Mouse (Mus musculus) cerebellum, adult 18-20 months (tissue): ENCODE data around the gene Hltf.
"Not testable (repeated sequence)": the region's sequence is repeated elsewhere in the genome, so short reads cannot be mapped to it uniquely, and the experiment has no call there.

Experiments
- DNase-seq, 2 experiments: peaks; one replicate each; pipeline ENCODE4 v3.0.0; 2021

Gene Hltf

DNA sequence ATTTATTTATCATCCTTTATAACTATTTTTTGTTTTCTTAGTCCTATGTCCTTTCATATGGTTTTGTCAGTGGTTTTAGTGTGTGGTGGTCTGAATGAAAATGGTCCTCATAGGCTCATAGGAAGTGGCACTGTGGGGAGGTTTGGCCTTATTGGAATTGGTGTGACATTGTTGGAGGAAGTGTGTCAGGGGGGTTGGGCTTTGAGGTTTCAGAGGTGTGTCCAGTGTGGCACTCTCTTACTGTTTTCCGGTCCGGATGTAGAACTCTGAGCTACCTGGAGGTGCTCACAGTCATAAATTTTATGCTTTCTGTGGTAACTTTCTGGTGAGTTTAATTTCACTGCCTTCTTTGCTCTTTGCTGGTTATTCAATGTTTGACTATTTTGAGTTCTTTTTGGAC lies 47.2 kb downstream of the Hltf start:
- no peak for DNase-seq

DNA sequence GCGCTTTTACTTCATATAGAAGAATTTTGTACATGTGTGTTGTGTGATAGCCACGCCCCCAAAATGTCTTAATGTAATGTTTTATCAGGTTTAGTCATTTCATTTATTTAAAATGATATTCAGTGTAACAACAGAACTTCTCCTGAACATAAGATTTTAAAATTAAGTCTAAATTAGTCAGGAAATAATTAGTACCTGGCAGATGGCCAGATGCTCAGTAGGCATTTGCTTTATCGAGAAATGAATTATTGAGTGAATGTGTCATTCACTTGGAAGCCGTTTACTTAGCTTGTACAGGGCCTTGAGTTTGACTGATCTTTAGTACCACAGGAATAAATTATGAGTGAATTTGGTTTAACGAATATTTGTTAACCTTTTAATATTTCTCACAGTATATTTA lies 51.3 kb downstream of the Hltf start:
- DNase-seq: no peak

DNA sequence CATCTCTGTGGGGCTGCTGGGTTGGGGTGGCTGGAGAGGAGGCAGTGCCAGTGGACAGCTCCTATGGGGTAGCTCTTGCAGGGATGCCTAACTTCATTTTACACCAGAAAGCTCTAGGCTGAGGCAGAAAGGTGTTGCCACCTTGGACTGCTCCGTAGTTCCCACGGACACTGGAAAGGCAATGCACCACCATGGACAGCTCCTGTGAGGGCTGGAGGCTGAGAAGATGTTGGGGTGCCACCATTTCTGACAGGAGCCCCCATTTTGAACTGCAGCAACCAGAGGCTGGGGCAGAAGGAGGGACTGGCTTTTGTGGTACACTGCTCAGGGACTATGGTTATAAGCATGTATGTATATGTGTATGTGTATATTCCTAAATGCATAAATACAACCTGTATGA lies 54.3 kb downstream of the Hltf start:
- no peak for DNase-seq

DNA sequence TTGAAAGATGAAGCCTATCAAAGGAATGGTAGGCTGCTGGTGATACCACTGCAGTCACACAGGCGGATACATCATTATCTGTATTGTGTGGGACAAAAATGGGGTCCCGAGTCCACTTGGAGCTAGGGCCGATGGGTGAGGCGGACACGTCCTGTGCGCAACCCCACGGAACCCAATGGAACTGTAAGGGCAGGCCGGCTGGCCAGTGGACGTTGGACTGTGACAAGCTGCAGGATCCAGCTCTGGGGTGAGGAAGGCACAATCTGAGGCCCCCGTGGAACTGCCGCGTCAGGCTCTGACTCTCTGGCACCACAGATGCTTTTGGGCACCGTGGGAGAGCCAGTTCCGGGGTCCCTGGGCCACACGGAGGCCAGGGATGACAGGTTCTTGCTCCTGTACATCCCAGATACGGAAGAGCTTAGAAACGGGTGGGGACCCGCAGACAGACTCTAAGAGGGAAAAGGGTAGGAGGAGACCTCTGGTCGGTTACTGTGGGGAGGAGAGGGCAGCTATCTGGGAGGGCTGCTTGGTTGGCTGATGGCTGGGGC lies 61.5 kb downstream of the Hltf start:
- DNase-seq: no peak

DNA sequence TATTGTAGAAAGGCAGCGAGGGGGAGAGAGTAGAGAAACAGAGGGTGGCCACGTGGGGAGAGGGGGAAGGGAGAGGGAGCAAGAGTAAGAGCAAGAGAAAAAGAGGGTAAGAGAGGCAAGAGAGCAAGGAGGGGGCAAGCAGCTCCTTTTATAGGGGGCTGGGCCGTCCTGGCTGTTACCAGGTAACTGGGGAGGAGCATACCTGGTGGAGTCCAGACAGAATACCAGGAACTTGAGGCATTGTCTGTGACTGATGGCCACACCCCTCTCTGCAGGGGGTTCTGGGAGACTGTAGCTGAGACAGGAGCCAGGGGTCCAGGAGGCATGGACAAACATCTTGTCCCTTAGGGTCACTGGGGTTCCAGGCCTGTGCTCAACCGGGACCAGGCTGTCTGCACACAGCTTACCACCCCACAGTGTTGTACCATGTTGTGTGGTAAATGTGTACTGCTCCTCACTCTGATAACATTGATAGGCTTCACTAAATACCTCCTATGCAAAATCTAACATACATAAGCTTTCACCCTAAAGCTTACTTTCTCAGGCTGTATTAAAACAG lies 62.2 kb downstream of the Hltf start:
- DNase-seq: no peak

DNA sequence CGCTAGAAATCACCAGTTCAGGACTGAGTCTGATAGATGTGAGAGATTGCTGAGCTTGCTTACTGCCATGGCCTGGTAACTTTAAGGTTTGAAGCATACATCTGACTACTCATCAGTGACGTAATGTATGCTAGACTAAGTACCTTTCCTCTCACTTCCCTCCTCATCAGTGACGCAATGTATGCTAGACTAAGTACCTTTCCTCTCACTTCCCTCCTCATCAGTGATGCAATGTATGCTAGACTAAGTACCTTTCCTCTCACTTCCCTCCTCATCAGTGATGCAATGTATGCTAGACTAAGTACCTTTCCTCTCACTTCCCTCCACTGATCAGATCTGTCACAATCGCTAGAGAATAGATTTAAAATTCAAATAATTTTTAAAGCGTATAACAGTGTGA lies 64.0 kb downstream of the Hltf start:
- DNase-seq: not testable (repeated sequence)

DNA sequence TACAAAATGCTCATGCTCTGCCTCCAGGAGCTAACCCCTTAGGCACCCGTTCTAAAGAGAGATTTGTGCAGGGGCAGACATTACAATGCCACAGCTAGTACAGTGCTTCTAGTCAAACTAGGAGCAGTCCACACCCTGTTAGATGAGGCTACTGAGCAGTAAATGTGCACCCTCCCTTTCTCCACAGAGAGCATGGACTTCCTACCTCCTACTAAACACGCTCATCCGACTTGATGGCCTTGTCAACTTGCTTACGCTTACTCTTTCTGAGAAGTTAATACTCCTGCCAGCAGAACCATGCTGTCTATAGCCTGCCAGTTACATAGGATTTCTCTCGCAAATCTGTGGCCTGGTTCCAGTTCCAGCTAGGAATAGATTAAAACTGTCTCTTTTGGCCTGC lies 68.0 kb downstream of the Hltf start:
- DNase-seq: no peak

DNA sequence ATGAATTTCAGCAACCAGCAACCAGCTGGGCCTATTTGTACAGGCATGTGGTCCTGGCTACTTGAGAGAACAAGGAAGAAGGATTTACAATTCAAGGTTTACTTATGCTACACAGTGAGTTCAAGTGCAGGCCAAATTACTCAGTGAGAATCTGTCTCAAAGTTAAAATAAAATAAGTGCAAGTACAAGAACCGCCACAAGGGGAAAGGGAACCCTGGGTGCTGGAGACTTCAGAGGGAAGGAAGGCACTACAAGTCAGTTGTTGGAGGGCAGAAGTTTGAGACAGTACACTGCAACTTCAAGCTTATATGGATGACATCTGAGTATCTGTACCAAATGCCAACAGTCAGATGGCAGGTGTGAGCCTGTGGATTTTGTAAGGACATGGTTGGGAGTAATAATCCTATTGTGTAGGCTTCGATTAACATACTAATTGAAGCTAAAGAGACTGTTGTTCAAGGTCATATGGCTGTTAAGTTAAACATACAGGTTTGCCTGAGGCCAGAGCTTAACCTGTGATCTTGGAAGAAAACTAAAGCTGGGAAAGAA lies 69.5 kb downstream of the Hltf start:
- no peak for DNase-seq

DNA sequence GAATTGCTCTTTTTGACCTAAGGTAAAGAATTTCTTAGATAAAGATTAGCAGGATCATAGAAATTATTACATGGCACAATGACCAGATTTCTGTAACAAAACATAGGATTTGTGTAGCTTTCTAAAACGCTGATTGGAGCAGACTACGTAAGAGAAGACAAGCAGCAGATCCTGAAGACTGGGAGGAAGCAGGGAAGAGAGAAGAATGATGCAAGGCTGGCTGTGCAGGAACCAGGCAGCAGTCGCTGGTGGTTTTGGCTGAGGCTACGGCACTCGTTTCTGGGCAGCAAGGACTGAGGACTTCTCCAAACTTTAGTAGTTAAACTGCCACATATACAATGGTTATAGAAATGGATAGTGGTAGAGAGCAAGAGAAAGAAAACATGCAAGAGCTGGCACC lies 71.9 kb downstream of the Hltf start:
- no peak for DNase-seq

DNA sequence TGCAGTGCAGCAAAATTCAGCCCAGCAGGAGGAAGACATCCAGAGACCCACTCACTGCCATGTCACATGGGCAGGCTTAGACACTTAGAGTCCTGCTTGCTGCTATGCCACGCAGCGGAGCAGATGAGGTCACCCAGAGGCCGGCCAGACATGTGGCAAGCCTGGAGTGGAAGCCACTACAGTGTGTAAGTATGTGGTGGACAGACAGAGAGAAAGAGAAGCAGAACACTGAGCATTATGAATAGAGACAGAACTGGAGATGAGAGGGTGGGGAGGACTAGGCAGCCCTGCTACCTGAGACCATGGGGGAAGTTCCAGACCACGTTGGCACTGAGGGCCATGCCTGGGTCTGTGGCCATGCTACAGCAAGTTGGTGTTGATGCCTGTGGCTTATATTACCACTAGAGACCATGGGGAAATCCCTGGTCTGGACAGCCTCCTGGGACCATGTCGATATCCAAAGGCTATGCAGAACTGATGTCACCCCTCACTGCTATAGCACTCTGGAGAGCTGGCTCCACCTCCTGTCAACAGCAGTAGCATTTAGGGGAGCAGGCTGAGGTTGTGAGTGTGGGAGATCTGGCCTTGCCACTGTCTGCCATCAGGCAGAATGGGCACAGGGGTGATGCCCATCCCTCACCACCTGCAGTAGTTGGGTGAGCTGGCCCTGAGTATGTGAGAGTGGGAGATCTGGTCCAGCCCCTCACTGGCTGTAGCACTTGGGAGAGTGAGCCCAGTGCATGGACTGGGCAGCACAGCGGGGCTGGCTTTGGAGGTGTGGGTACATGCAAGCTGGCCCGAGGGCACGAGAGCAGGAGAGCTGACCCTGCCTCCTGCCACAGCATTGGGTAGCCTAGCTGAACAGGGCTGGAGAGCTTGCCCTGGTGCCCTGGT lies 73.1 kb downstream of the Hltf start:
- no peak for DNase-seq

DNA sequence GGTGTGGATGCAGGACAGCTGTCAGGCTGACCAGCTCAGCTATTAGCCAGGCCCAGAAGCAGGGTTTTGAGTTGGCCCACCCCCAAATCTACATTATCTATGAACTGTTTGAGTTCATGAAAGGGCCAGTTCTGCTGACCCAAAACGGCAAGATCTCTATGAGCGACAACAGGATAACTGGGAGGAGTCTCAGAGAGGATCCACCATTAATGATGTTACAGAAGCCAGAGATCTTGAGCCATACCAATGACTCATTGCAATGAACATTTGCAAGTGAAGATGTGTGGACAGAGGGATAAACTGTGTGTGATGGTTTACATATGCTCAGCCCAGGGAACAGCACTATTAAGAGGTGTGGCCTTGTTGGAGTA lies 73.7 kb downstream of the Hltf start:
- DNase-seq: no peak

DNA sequence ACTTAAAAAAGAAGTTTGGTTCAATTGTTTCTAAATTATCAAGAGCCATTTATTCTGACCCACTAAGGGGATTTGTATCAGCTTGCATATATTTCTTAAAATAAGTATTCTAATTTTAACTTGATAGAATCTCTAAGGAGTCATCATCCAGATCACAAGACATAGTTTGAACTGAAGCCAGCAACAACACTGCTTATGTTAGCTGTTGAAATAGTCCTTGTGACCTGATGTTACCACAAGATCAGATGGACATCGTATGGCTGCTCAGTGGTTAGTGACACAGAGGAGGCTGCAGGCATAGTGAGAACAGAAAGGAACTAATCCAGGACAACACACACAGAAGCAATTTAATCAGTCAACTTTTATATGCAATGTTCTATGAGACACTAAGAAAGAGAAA lies 75.1 kb downstream of the Hltf start:
- no peak for DNase-seq

DNA sequence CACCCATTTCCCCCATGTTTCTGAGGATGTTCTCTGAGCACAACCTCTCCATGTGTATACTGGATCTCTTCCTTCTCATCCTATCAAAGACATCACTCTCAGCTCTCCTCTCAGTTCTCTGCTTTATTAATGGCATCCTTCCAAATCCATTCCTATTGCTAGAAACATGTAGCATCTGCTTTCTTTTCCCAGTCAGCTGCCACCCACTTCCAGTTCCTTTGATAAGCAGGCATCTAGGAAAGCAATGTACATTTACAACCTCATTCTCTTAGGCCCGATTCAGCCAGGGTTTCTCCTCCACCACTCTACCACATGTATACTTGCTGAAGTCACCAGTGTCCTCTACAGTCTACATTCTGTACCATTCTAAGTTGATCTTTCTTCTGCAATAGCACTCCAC lies 76.1 kb downstream of the Hltf start:
- DNase-seq: no peak

DNA sequence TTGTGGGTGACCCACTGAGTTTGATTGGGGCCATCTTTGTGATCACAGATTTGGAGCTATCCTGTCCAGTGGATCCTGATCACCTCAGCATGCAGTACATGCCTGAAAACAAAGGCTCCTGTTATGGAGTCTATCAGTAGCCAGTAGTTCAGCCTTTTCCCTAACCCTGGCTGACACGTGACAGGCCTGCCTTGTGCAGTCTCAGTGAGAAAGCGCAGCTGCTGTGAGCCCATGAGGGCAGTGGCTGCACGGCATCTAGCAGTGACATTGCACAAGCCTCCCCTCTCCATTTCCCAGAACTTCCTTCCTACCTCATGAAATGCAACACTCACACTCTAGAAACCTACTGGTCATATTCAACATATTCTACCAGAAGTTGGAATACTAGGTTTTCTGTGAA lies 76.9 kb downstream of the Hltf start:
- no peak for DNase-seq

DNA sequence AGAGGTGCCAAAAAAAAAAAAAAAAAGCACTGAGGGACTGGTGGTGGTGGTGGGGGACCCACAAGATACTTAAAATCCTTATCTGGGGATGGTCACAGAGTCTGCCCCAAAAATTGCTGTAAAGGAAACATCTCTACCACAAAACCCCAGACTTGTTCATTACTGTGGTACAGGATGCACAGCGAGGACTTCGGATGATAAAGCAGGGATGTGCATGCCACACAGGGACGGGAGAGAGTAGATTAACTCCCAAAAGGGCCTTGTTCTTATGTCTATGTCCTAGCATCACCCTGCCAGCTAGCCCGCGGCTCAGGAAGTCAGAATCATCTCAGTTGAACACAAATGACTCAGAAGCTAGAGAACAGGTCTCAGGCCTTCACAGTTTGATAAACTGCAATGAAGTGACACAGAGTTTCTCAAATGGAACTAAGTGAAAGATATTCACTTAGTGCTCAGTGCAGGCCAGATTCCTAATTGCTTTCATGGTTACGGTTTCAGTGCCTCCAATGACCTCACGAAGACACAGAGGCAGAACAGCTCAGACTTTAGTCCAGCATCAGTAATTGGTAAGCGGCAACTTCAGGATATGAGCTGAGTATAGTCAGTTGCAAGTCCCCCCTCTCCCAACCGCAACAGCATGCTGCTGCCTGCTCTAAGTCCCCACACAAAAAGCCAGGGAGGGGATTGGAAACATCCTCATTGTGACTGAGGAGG lies 79.4 kb downstream of the Hltf start:
- no peak for DNase-seq

DNA sequence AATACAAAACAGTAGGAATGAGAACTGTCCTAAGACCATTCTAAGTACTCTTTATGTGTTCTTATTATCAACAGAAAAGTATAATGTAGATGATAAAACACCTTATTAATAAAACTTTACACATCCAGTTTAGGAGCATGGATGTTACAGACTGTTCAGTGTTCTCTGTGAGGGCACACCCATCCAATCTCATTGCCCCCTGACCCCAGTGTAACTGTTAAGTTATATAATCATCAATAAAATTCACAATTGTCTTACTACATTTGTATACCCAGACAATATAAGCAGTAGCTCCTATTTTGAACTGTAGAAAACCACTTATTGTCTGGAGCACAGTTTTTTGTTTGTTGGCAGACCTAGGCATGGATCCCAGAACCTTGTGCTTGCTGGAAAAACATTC lies 83.6 kb downstream of the Hltf start:
- DNase-seq: no peak

DNA sequence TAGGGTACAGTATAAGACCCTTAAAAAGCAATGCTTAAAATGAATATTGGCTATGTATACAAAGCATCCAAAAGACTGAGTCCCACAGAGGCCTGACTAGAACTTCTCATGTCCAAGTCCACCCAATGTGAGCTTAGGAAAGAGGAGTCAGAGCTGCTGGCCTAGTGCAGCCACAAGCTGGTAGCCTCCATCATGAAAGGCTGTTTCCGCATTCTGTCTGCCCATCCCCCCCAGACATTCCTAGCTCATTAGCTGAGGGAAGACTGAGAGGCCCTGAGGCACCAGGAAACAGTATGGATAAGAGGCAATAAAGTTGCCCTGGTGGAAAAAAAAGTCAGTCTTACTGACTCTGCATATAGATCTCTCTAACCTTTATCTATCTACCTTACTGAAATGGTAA lies 84.1 kb downstream of the Hltf start:
- DNase-seq: no peak

DNA sequence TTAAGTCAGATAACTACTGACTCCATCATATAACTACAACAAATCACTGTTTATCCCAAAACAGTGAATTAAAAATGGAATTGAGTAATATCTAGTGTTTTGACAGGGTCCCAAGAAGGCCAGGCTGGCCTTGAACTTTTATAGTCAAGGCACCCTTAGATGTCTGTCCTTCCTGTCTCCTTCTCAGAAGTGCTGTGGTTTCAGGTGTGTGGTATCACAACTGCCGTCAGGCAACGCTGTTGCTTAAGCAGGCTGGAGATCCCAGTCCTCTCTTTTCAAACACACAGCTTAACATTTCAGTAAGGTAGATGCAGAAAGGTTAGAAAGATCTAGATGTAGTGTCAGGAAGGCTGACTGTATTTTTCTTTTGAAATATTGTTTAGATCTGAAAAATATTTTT lies 84.5 kb downstream of the Hltf start:
- DNase-seq: no peak

DNA sequence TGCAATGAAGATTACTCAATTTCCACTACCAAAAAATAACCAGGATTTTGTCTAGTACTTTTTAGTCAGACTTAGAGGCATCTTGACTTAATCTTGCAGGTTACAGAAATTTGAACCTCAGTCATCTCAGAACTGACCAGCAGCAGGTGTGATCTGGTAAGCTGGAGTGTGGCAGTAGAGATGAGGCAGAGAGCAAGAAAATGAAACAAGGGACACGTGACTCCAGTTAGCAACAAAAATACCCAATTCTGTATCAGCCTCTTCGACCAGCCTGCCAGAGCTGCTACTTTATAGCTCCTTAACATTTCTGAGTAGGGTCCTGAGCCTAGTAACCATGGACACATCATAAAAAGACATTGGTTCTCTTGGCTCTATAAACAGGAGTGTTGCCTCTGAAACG lies 85.0 kb downstream of the Hltf start:
- DNase-seq: no peak

DNA sequence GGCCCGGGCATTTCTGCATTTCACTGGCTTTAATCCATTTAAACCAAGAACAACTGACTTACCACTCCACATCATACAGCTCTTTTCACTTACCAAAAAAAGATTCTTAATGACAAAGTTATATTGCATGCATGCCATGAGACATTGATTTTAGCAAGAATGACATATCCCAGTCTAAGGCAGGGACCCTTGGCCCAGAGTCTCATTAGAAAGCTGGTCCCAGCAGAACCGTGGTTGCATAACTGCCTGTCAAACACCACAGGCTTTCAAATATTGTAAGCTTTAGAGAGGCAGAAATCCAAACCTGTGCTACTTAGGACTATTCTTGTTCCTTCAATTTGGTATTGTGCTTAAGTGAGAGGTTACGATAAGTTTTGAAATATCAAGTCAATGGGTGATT lies 86.1 kb downstream of the Hltf start:
- no peak for DNase-seq

DNA sequence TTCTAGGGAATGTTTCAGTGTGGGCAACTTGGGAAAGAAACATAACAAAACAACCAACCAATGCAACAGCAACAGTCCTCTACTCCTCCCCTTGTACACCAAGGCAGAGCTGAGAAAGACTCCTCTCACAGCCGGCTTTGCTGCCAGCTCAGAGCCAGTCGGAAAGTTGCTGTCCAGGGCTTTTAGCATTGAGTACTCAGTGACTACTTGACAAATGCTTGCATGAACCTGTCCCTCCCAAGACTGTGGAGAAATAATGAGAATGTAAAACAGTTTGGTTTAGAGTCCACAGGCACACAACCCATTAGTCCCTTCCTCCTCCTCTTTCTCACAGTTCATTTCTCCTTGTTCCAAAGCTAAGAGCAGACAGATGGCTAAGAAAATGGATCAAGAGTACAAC lies 86.8 kb downstream of the Hltf start:
- no peak for DNase-seq

DNA sequence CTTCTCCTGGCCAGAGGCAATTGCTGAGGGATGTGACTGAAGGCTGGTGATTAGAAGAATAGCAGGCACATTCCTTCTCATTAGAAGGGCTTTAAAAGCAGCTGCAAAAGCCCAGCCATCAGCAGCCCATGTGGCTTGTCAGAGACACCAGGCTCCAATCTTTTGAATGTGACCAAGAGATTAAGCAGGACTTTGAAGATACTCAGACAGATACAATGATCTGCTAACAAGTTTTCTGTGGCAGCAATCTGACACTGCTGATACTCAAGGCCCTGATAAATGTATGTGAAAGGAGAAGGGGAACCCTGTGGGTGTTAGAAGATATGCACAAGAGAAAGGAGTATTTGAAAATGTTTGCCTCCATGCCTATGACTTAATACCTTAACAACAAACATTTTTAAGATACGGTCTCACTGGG lies 88.1 kb downstream of the Hltf start:
- no peak for DNase-seq

DNA sequence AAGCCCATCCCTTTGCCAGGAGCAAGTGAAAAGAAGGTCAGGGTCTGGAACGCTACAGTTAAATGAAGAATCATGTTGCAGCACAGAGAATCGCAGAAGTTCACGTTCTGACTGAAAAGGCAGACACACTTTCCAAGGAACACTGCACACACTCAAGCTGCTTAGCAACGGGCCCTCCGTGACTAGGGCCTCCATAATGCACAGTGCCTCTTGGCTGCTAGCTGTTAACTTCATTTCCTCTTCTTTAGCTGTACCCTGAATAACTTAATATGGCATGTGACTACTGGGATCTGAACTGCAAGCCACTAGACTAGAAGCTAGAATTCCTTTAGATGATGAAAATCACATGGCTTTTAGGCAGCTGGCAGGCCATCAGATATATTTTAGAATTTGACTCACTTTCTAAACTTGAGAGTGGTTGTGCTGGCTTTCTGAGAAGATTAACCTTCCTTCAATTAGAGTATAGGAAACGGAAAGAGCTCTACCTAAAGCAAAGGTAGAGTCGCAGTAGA lies 89.3 kb downstream of the Hltf start:
- DNase-seq: no peak

DNA sequence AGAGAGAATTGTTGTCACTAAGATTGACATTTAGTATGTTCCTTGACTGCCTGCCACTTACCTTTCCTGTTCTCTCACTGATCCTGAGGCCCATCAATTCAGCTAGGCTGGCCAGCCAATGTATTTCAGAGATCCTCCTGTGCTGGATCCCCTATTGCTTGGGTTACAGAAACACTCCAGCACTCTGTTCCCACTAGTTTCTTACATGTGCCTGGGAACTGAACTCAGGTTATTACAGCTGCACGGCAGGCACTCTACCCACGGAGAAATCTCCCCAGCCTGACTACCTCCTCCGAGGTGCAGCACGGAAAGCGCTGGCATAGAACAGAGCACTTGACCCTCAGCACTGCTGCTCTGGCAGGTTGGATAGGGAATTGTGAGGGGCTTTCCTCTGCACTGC lies 90.0 kb downstream of the Hltf start:
- no peak for DNase-seq
